Mouse (Mus musculus) CH12.LX (cell line): ENCODE data around the gene Mettl11b. TPM values are rescaled to one million over a fixed set of nuclear protein-coding genes. Genes with fewer than 3 reads are reported as not detected.

ENCODE experiments used
- DNase-seq: peaks from one replicate; pipeline ENCODE4 v3.0.0-alpha.2; 2013; ENCODE audit errors: extremely low read depth
- H3K27ac ChIP-seq: 2 replicates; pipeline ENCODE4 v1.5.1; 2012; ENCODE audit warnings: low read depth, mild to moderate bottlenecking, control low read depth, moderate library complexity; ENCODE audit not compliant: insufficient read depth
- H3K27me3 ChIP-seq: replicated peaks from 2 replicates; pipeline ENCODE3; 2012; ENCODE audit warnings: inconsistent platforms
- H3K36me3 ChIP-seq, 2 experiments: replicated peaks in 1 of 2; 2 replicates each; pipeline versions ENCODE3 to v1.6.1; 2012; ENCODE audit warnings: inconsistent platforms in 1 of 2, low read length in 1 of 2, mild to moderate bottlenecking in 1 of 2, mixed read lengths in 1 of 2, moderate library complexity in 1 of 2; ENCODE audit not compliant: control insufficient read depth in 1 of 2, insufficient read depth in 1 of 2
- H3K4me1 ChIP-seq, 2 experiments: 2 replicates each; pipeline ENCODE4 v1.6.1; 2012; ENCODE audit warnings: inconsistent platforms in 1 of 2, moderate library complexity in 1 of 2; ENCODE audit not compliant: insufficient read depth in 2 of 2, control insufficient read depth in 1 of 2
- H3K4me2 ChIP-seq: 2 replicates; pipeline ENCODE4 v1.6.1; 2012; ENCODE audit warnings: low read depth, mild to moderate bottlenecking, control low read depth; ENCODE audit not compliant: poor library complexity, insufficient read depth, severe bottlenecking
- H3K4me3 ChIP-seq, 3 experiments: fragments of 150-350 bp in 1 of 3; sonication (generic) in 1 of 3; replicated peaks in 1 of 3; 2 replicates each; pipeline versions ENCODE3 to v1.5.1; 2011 to 2012; ENCODE audit warnings: low read depth in 2 of 3, low read length in 2 of 3, mild to moderate bottlenecking in 2 of 3, moderate library complexity in 2 of 3, control low read depth in 1 of 3, improper control_type of control experiment in 1 of 3, inconsistent platforms in 1 of 3, mixed read lengths in 1 of 3; ENCODE audit not compliant: poor library complexity in 1 of 3
- H3K79me2 ChIP-seq: replicated peaks from 2 replicates; pipeline ENCODE4 v1.6.1; 2012; ENCODE audit warnings: mild to moderate bottlenecking, moderate library complexity; ENCODE audit not compliant: control insufficient read depth, poor library complexity, insufficient read depth, severe bottlenecking; ENCODE audit errors: extremely low read depth
- H3K9ac ChIP-seq: 2 replicates; pipeline ENCODE4 v1.6.1; 2012; ENCODE audit warnings: low read depth, mild to moderate bottlenecking, control low read depth, moderate library complexity; ENCODE audit not compliant: insufficient read depth
- H3K9me3 ChIP-seq: replicated peaks from 2 replicates; pipeline ENCODE3; 2012; ENCODE audit warnings: low read length, inconsistent platforms, mixed read lengths
- BHLHE40 ChIP-seq: IDR thresholded peaks from 2 replicates; pipeline ENCODE4 v1.6.1; 2011; ENCODE audit warnings: mild to moderate bottlenecking, low read depth, low read length, improper control_type of control experiment
- CHD1 ChIP-seq: IDR thresholded peaks from 2 replicates; pipeline ENCODE4 v1.6.1; 2012; ENCODE audit warnings: low read depth, low read length, improper control_type of control experiment, inconsistent platforms
- CHD2 ChIP-seq: IDR thresholded peaks from 2 replicates; pipeline ENCODE4 v1.6.1; 2011; ENCODE audit warnings: low read length, improper control_type of control experiment
- CTCF ChIP-seq, 2 experiments: IDR thresholded peaks in 1 of 2; conservative IDR thresholded peaks in 1 of 2; 2 replicates each; pipeline ENCODE4 v1.5.1; 2011 to 2012; ENCODE audit warnings: low read depth in 2 of 2, low read length in 2 of 2, improper control_type of control experiment in 1 of 2, inconsistent platforms in 1 of 2, mild to moderate bottlenecking in 1 of 2, moderate library complexity in 1 of 2
- E2F4 ChIP-seq: IDR thresholded peaks from 2 replicates; pipeline ENCODE4 v1.6.1; 2011; ENCODE audit warnings: low read depth, low read length, improper control_type of control experiment; ENCODE audit not compliant: insufficient replicate concordance
- ELF1 ChIP-seq: IDR thresholded peaks from 2 replicates; pipeline ENCODE4 v1.6.1; 2014; ENCODE audit warnings: low read depth, mild to moderate bottlenecking, inconsistent platforms, low read length, improper control_type of control experiment
- EP300 ChIP-seq: IDR thresholded peaks from 2 replicates; pipeline ENCODE4 v1.6.1; 2011; ENCODE audit warnings: low read length, improper control_type of control experiment
- GABPA ChIP-seq: IDR thresholded peaks from 2 replicates; pipeline ENCODE4 v1.6.1; 2012; ENCODE audit warnings: low read depth, low read length, improper control_type of control experiment, inconsistent platforms; ENCODE audit not compliant: insufficient replicate concordance
- HCFC1 ChIP-seq: IDR thresholded peaks from 2 replicates; pipeline ENCODE4 v1.6.1; 2012; ENCODE audit warnings: low read depth, mild to moderate bottlenecking, inconsistent platforms, low read length, improper control_type of control experiment
- JUN ChIP-seq: IDR thresholded peaks from 2 replicates; pipeline ENCODE4 v1.6.1; 2011; ENCODE audit warnings: low read depth, mild to moderate bottlenecking, low read length, improper control_type of control experiment, moderate library complexity; ENCODE audit not compliant: insufficient read depth
- JUND ChIP-seq: conservative IDR thresholded peaks from 2 replicates; pipeline ENCODE4 v1.6.1; 2011; ENCODE audit warnings: low read depth, low read length, improper control_type of control experiment
- KAT2A ChIP-seq: IDR thresholded peaks from 2 replicates; pipeline ENCODE4 v1.6.1; 2012; ENCODE audit warnings: low read length, improper control_type of control experiment, inconsistent platforms; ENCODE audit not compliant: insufficient replicate concordance
- MAFK ChIP-seq: IDR thresholded peaks from 2 replicates; pipeline ENCODE4 v1.6.1; 2011; ENCODE audit warnings: low read length, improper control_type of control experiment; ENCODE audit not compliant: insufficient replicate concordance
- MAX ChIP-seq: IDR thresholded peaks from 2 replicates; pipeline ENCODE4 v1.6.1; 2011; ENCODE audit warnings: low read length, improper control_type of control experiment
- MAZ ChIP-seq: IDR thresholded peaks from 2 replicates; pipeline ENCODE4 v1.6.1; 2012; ENCODE audit warnings: low read depth, mild to moderate bottlenecking, inconsistent platforms, low read length, improper control_type of control experiment, moderate library complexity
- MEF2A ChIP-seq: IDR thresholded peaks from 2 replicates; pipeline ENCODE4 v1.6.1; 2014; ENCODE audit warnings: low read depth, mild to moderate bottlenecking, inconsistent platforms, low read length, improper control_type of control experiment, borderline replicate concordance
- MYC ChIP-seq: IDR thresholded peaks from 2 replicates; pipeline ENCODE4 v1.6.1; 2011; ENCODE audit warnings: low read depth, mild to moderate bottlenecking, improper control_type of control experiment, low read length
- PAX5 ChIP-seq: IDR thresholded peaks from 2 replicates; pipeline ENCODE4 v1.6.1; 2012; ENCODE audit warnings: low read length, inconsistent platforms, mixed read lengths
- POLR2AphosphoS2 ChIP-seq: IDR thresholded peaks from 2 replicates; pipeline ENCODE4 v1.6.1; 2011; ENCODE audit warnings: low read depth, low read length, improper control_type of control experiment
- SIN3A ChIP-seq: IDR thresholded peaks from 2 replicates; pipeline ENCODE4 v1.6.1; 2012; ENCODE audit warnings: low read length, improper control_type of control experiment, inconsistent platforms
- SMC3 ChIP-seq: IDR thresholded peaks from 2 replicates; pipeline ENCODE4 v1.6.1; 2011; ENCODE audit warnings: low read depth, low read length, improper control_type of control experiment
- TCF12 ChIP-seq: IDR thresholded peaks from 2 replicates; pipeline ENCODE4 v1.6.1; 2014; ENCODE audit warnings: low read depth, mild to moderate bottlenecking, inconsistent platforms, low read length, improper control_type of control experiment
- UBTF ChIP-seq: IDR thresholded peaks from 2 replicates; pipeline ENCODE4 v1.6.1; 2012; ENCODE audit warnings: low read depth, mild to moderate bottlenecking, inconsistent platforms, low read length, improper control_type of control experiment, moderate library complexity
- USF1 ChIP-seq: IDR thresholded peaks from 2 replicates; pipeline ENCODE4 v1.6.1; 2014; ENCODE audit warnings: low read depth, mild to moderate bottlenecking, inconsistent platforms, low read length, improper control_type of control experiment
- USF2 ChIP-seq: conservative IDR thresholded peaks from 2 replicates; pipeline ENCODE4 v1.6.1; 2011; ENCODE audit warnings: low read depth, low read length, improper control_type of control experiment
- ZNF384 ChIP-seq: IDR thresholded peaks from 2 replicates; pipeline ENCODE4 v1.6.1; 2012; ENCODE audit warnings: low read depth, low read length, improper control_type of control experiment, inconsistent platforms
- dilution Hi-C: fragments of 300-500 bp; cut with MboI; formaldehyde crosslinking; loops from 2 replicates; pipeline ENCODE4 v1.14.3; 2020; ENCODE audit warnings: low sequenced_read_pairs; ENCODE audit not compliant: extremely low pct_unique_long_range_greater_than_20kb, extremely low pct_ligation_motif_present
- in situ Hi-C: fragments of 300-500 bp; cut with MboI; formaldehyde crosslinking; loops from 3 replicates; pipeline ENCODE4 v1.14.3; 2019; ENCODE audit warnings: low sequenced_read_pairs, low pct_ligation_motif_present, low pct_unique_long_range_greater_than_20kb, mixed read lengths
- polyA plus RNA-seq: library from polyadenylated mRNA; unstranded; fragments of >175 nt; gene quantifications from 2 replicates; pipeline ENCODE4 v1.2.1, GENCODE M21; 2012; ENCODE audit warnings: low read depth; ENCODE audit not compliant: insufficient read length
- total RNA-seq, 2 experiments: library from RNA; depleted of rRNA; stranded (reverse); fragments of 300-350 nt in 1 of 2; fragments of >200 nt in 1 of 2; gene quantifications; 2 replicates each; pipeline ENCODE4 v1.2.3; 2012 to 2014

Gene Mettl11b
- total and polyA plus RNA-seq, 3 experiments = not detected

GRCm38 (mm10) chr1:163658535-163658928, 66.5 kb downstream of the Mettl11b start:
- H3K4me3 ChIP-seq = no peak overlapping the region
- H3K9ac ChIP-seq = no peak overlapping the region
- no peak for DNase-seq
- no peak overlapping the region for H3K4me2 ChIP-seq
- H3K27ac ChIP-seq = no peak overlapping the region
- H3K79me2 ChIP-seq = no peaks in the 10 kb centered on the region
- TF ChIP-seq JUND (no peak), MYC (no peak), ELF1 (no peak), USF2 (no peak), GABPA (no peak), PAX5 (no peak), BHLHE40 (no peak), ZNF384 (no peak), KAT2A (no peak), MAZ (no peak), HCFC1 (no peak), USF1 (no peak), MEF2A (no peak), SMC3 (no peak), CHD2 (no peak), JUN (no peak), MAX (no peak), POLR2AphosphoS2 (no peak)
- TF ChIP-seq, all 38 proteins: peak for 0
- Histone ChIP-seq H3K4me1 (peaks cover 0 to 7% of the 10 kb centered on the region in 2 experiments; a peak in 1 of 4 replicates), H3K27me3 (no peaks in the 10 kb centered on the region), H3K9me3 (no peaks in the 10 kb centered on the region), H3K36me3 (no peaks in the 10 kb centered on the region)
- dilution Hi-C loops = no loop called here
- in situ Hi-C loops = no loop called here

DNA sequence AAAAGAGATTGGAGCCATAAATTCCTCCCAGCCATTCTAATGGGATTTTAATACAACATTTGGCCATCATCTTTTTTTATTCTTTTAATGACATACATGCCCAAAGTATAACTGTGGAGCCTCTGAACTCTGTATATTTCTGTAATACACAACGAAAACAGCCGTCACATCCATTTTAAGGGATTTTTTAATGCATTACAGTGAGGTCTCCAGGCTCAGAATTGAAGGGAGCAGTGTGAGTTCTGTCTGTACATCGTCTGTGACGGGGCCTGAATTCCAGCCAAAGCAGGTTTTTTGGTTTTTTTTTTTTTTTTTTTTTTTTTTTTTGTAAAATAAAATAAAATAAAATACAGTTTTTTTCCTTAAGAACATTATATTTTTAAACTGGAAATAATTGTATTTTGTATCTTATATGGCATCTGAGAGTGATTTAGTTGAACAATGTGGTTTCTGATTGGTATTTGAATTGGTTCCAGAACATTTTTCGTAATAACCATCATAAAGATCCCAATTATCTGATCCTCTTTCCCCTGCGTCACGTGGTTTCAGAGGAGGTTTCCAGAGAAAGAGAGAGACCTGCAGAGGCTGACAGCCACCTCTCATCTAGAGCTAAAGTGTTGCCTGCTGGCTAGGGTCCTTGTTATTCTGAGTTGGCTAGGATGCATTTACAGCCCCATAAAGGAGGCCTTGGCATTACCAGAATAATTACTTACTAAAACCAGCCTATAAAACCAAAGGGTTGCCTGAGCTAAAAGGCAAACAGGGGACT, 67.1 kb downstream of the Mettl11b start:
- in situ Hi-C loops = no loop called here
- H3K4me1 ChIP-seq = peaks cover 0 to 7% of the 10 kb centered on the region in 2 experiments; a peak in 1 of 4 replicates
- no peak for TF ChIP-seq UBTF
- no peak for TF ChIP-seq SIN3A
- no peak for TF ChIP-seq PAX5
- no peak for TF ChIP-seq MAX
- TF ChIP-seq BHLHE40 = no peak
- TF ChIP-seq E2F4 = no peak
- TF ChIP-seq CHD2 = no peak
- no peak for TF ChIP-seq HCFC1
- no peak for TF ChIP-seq POLR2AphosphoS2
- no peak for TF ChIP-seq CHD1
- no peak for TF ChIP-seq CTCF (conservative IDR thresholded peaks at IDR 0.05 in 1 of 2, IDR thresholded peaks at IDR 0.05 in 1 of 2; ENCODE audit: low read depth in 2 of 2, low read length in 2 of 2)
- no peak for TF ChIP-seq SMC3
- TF ChIP-seq EP300 = no peak
- TF ChIP-seq USF1 = no peak
- no peak for TF ChIP-seq MAFK
- TF ChIP-seq TCF12 = no peak
- TF ChIP-seq KAT2A = no peak
- TF ChIP-seq, all 38 proteins: peak for 0
- H3K27ac ChIP-seq = no peak overlapping the region
- H3K4me2 ChIP-seq = no peak overlapping the region
- DNase-seq = no peak
- H3K9ac ChIP-seq = no peak overlapping the region
- dilution Hi-C loops = no loop called here
- no peaks in the 10 kb centered on the region for H3K79me2 ChIP-seq
- H3K27me3 ChIP-seq = no peaks in the 10 kb centered on the region
- H3K9me3 ChIP-seq = no peaks in the 10 kb centered on the region
- no peak overlapping the region for H3K4me3 ChIP-seq
- no peaks in the 10 kb centered on the region for H3K36me3 ChIP-seq
